Comparison of ENCODE assay signal across 7 mouse cellular contexts in the genomic region with DNA sequence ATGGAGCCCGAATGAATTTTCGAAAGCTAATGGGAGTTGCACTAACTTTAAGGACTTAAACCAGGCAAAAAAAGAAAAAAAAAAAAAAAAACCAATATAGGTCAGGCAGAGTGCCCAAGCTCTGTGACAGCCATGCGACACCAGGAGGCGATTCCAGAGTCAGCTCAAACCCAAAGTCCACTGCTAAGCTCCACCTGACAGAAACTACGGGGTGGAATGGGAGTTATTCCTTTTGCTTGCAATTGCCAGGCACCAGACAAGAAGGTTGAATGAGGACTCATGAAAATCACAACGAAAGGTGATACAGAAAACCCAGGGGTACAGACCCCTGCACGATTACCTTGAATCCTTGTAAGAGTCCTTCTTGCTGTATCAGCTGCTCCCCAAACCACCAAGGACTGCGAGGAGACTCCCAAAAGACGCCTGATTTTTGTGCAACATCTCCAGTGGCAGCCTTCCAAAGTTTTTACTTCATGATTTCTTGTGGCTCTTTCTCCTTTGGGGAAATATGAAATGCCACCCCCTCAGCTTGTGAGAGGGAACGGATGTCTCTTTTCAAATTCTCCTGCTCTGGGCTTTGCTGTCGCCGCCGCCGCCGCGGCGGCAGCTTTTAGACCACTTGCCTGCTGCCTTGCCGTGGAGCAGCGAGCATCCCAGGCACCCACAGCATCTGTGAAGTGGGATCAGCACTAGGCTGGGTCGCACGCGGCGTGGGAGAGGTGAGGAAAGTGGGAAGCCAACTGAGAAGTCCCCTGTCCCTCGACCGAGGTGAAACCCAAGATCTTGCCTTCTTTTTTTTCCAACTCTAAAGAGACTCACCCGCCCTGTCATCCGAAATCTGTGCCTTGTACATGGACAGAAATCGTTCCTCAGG. TPM values are rescaled to one million over a fixed set of nuclear protein-coding genes. Genes with fewer than 3 reads are reported as not detected.
A peak's percentile ranks its signal among the peaks of the same experiment; 100 is the strongest.
DNase-seq lines count a peak whose midpoint lies in the region; TF ChIP-seq lines count a peak whose summit lies in the region.

No protein-coding gene starts in this region.

- no peak for TF ChIP-seq CTCF in small intestine, adult 2 months (IDR thresholded peaks at IDR 0.05; ENCODE audit: extremely low read depth, insufficient read length, insufficient replicate concordance, low read depth, low read length)

- H3K4me1 ChIP-seq in brown adipose tissue, adult 24 weeks (ENCODE audit: control insufficient read depth, insufficient read depth, insufficient read length, low read length) = 0 out of 2 replicates have a peak, but pooled peaks cover 2% of the 10 kb centered on the region
- H3K4me1 ChIP-seq in small intestine, adult 2 months (ENCODE audit: control insufficient read depth, insufficient read depth, insufficient read length, low read length) = peaks cover 3% of the 10 kb centered on the region; the same call in 1 of the 2 replicates

- no peaks in the 10 kb centered on the region for H3K36me3 ChIP-seq in small intestine, adult 2 months (ENCODE audit: control insufficient read depth, insufficient read depth, low read length)

- no peak overlapping the region for H3K27ac ChIP-seq in brown adipose tissue, adult 24 weeks (replicated peaks; ENCODE audit: low read depth, low read length)
- H3K27ac ChIP-seq in small intestine, adult 2 months (ENCODE audit: insufficient read depth, low read depth, low read length) = no peak overlapping the region

- 10% methylated on average over 28 of the region's 28 CpGs for WGBS in small intestine, adult 2 months

- no peak for TF ChIP-seq POLR2A in small intestine, adult 2 months (IDR thresholded peaks at IDR 0.05; ENCODE audit: low read depth, low read length)

- intact Hi-C loops in heart, postnatal 10 days (cut with DNase I) = no loop called here

- 0 out of 2 replicates have a peak, but pooled peaks cover 6% of the 10 kb centered on the region for H3K27me3 ChIP-seq in small intestine, adult 2 months (ENCODE audit: control insufficient read depth, insufficient read depth, low read length)

- peak; percentile 18 to 20 for DNase-seq in cerebellum, postnatal 4 days (ENCODE audit: low spot score in 2 of 2)
- DNase-seq in heart, postnatal 10 days = peak; percentile 4 to 9
- DNase-seq in layer of hippocampus, adult 8-10 months (ENCODE audit: low spot score in 2 of 2) = peak; percentile 42 to 44
- peak; percentile 1 for DNase-seq in lung, postnatal 14 days
- DNase-seq in gastrocnemius, postnatal 4 days (ENCODE audit: low spot score in 2 of 2) = no peak

- H3K4me3 ChIP-seq in brown adipose tissue, adult 24 weeks (ENCODE audit: insufficient read depth, low read depth, low read length) = peak overlapping the region; percentile 61
- peak overlapping the region; percentile 50 for H3K4me3 ChIP-seq in small intestine, adult 2 months (ENCODE audit: low read depth, low read length)

RNA-seq across cellular contexts. Expression of a gene that starts 0.7 kb away (rescaled TPM):
- polyA plus RNA-seq in brown adipose tissue, adult 24 weeks (2012; ENCODE audit: insufficient read depth, insufficient read length, missing spikeins) = 0.38 TPM in 1 of 2 replicates, not detected in the other
- under 1 TPM; 0.17 to 0.26 TPM for total RNA-seq in heart, postnatal 10 days (2021)
- total RNA-seq in layer of hippocampus, adult 8-10 months (2022) = 10 to 100 TPM; 65.4 to 78.2 (median 70.1) TPM
- 0.41 and 0.96 TPM in 2 replicates for polyA plus RNA-seq in small intestine, adult 2 months (2012; rRNA removed)
- total RNA-seq in gastrocnemius, postnatal 4 days (2021) = under 1 TPM; 0.37 to 0.57 TPM

RNA-seq across cellular contexts. Expression of a gene that starts 6.7 kb away (rescaled TPM):
- not detected in 2 replicates for polyA plus RNA-seq in brown adipose tissue, adult 24 weeks (2012; ENCODE audit: insufficient read depth, insufficient read length, missing spikeins)
- 1 to 10 TPM; 2.3 to 2.9 TPM for total RNA-seq in heart, postnatal 10 days (2021)
- 100 to 1,000 TPM; 166 to 188 (median 173) TPM for total RNA-seq in layer of hippocampus, adult 8-10 months (2022)
- 0.34 and 0.41 TPM in 2 replicates for polyA plus RNA-seq in small intestine, adult 2 months (2012; rRNA removed)
- under 1 TPM; 0.41 to 0.52 TPM for total RNA-seq in gastrocnemius, postnatal 4 days (2021)

Comparison
In these comparisons a context has a peak if more than half of its experiments do, and no peak if none do; other contexts are left out.
1. DNase-seq: peak in cerebellum, postnatal 4 days (2 of 2), heart, postnatal 10 days (2 of 2), layer of hippocampus, adult 8-10 months (2 of 2) and lung, postnatal 14 days (single experiment); none in gastrocnemius, postnatal 4 days (0 of 2).
2. RNA of a gene that starts 0.7 kb away (total RNA-seq): 65.4 to 78.2 TPM in layer of hippocampus, adult 8-10 months; 0.37 to 0.57 TPM in gastrocnemius, postnatal 4 days and 0.17 to 0.26 TPM in heart, postnatal 10 days; every median in the first group is over 10 times any median in the second.
3. RNA of a gene that starts 6.7 kb away (total RNA-seq): 166 to 188 TPM in layer of hippocampus, adult 8-10 months; 2.3 to 2.9 TPM in heart, postnatal 10 days and 0.41 to 0.52 TPM in gastrocnemius, postnatal 4 days; every median in the first group is over 10 times any median in the second.